Mouse (Mus musculus): ENCODE measurements at regions not wholly inside any gene's neighbourhood (a gene's known extent, or its start where the extent isn't known, plus 50 kb on each side); places are given as distances from the start of the nearest gene placed in this dataset.
A peak's percentile ranks its signal among the peaks of the same experiment; 100 is the strongest.

DNA sequence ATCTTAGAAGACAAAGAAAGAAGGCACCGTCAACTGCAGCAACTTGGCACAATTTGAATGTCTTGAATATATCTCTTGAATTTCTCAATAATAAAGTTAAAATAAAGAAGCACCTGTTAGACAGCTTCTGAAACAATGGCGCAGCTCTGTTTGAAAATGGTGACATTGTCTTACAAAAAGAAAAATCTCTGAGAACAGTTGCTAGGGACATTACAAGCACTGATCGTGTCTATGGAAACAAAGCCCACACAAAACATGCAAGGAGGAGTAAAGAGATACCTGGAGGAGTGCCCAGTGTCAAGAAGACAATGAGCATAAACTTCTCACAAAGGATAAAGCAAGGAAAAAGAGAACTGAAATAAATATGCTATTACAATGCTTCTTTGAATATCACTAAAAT, 841.2 kb upstream of the Adgrl3 start:
- WGBS: 62% methylated on average over 3 of the region's 3 CpGs
- no peak for ATAC-seq (ENCODE audit: low FRiP score, low read depth)
- no peaks in the 10 kb centered on the region for H3K9me3 ChIP-seq

GRCm38 (mm10) chr5:80180280-80180679, 839.7 kb upstream of the Adgrl3 start:
- ATAC-seq (ENCODE audit: low FRiP score, low read depth): no peak
- Histone ChIP-seq H3K27me3 (no peaks in the 10 kb centered on the region), H3K9me3 (no peaks in the 10 kb centered on the region), H3K27ac (replicated peaks) (no peak overlapping the region), H3K4me1 (replicated peaks) (no peaks in the 10 kb centered on the region), H3K36me3 (no peaks in the 10 kb centered on the region), H3K4me2 (no peak overlapping the region), H3K9ac (no peak overlapping the region), H3K4me3 (no peak overlapping the region)
- 49% methylated on average over 2 of the region's 2 CpGs for WGBS

More for the DNA sequence above, 841.2 kb upstream of the Adgrl3 start:
- no peak overlapping the region for H3K9ac ChIP-seq
- H3K4me1 ChIP-seq (replicated peaks): no peaks in the 10 kb centered on the region
- H3K4me2 ChIP-seq: no peak overlapping the region
- H3K27ac ChIP-seq (replicated peaks): no peak overlapping the region
- H3K36me3 ChIP-seq: no peaks in the 10 kb centered on the region
- no peaks in the 10 kb centered on the region for H3K27me3 ChIP-seq
- H3K4me3 ChIP-seq: no peak overlapping the region

GRCm38 (mm10) chr5:80192418-80192817, 827.5 kb upstream of the Adgrl3 start:
- Histone ChIP-seq H3K27me3 (no peaks in the 10 kb centered on the region), H3K9ac (no peak overlapping the region), H3K4me3 (no peak overlapping the region), H3K4me1 (replicated peaks) (no peaks in the 10 kb centered on the region), H3K36me3 (no peaks in the 10 kb centered on the region), H3K9me3 (no peaks in the 10 kb centered on the region), H3K4me2 (no peak overlapping the region), H3K27ac (replicated peaks) (no peak overlapping the region)
- no peak for ATAC-seq (ENCODE audit: low FRiP score, low read depth)
- 67% methylated on average over 3 of the region's 3 CpGs for WGBS

DNA sequence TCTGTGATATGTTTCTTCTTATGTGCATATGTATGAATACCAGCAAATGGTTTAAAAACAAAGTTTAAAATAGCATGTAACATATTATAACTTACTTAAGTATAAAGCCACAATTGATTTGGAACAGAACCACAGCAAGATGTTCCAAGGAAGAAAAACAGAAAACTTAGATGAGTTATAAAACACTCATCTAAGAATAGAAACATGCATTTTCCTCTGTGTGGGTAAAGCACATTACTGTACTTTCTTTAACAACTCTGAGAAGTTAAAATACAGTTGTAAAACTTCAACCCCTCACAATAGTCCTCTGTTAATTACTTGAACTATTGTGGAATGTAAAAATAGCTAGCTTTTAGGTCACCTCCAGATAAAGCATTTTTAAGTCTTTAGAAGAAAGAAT, 820.3 kb upstream of the Adgrl3 start:
- Histone ChIP-seq H3K27me3 (no peaks in the 10 kb centered on the region), H3K9me3 (no peaks in the 10 kb centered on the region), H3K4me1 (replicated peaks) (no peaks in the 10 kb centered on the region), H3K4me2 (no peak overlapping the region), H3K9ac (no peak overlapping the region), H3K4me3 (no peak overlapping the region), H3K36me3 (no peaks in the 10 kb centered on the region), H3K27ac (replicated peaks) (no peak overlapping the region)
- no peak for ATAC-seq (ENCODE audit: low FRiP score, low read depth)

GRCm38 (mm10) chr5:80248530-80249122, 771.3 kb upstream of the Adgrl3 start:
- no peak overlapping the region for H3K4me3 ChIP-seq
- peak; percentile 51 for ATAC-seq (ENCODE audit: low FRiP score, low read depth)
- 53% methylated on average over 5 of the region's 5 CpGs for WGBS

GRCm38 (mm10) chr5:80251961-80252360, 768.0 kb upstream of the Adgrl3 start:
- ATAC-seq (ENCODE audit: low FRiP score, low read depth): no peak
- no peak overlapping the region for H3K4me2 ChIP-seq
- no peaks in the 10 kb centered on the region for H3K9me3 ChIP-seq
- H3K36me3 ChIP-seq: no peaks in the 10 kb centered on the region
- 78% methylated on average over 2 of the region's 2 CpGs for WGBS
- H3K27ac ChIP-seq (replicated peaks): no peak overlapping the region
- H3K9ac ChIP-seq: no peak overlapping the region
- no peak overlapping the region for H3K4me3 ChIP-seq
- H3K27me3 ChIP-seq: no peaks in the 10 kb centered on the region
- H3K4me1 ChIP-seq (replicated peaks): no peaks in the 10 kb centered on the region

More at GRCm38 (mm10) chr5:80248530-80249122, 771.3 kb upstream of the Adgrl3 start:
- H3K4me2 ChIP-seq: no peak overlapping the region
- H3K9ac ChIP-seq: no peak overlapping the region
- no peaks in the 10 kb centered on the region for H3K27me3 ChIP-seq
- H3K4me1 ChIP-seq (replicated peaks): no peaks in the 10 kb centered on the region
- no peak overlapping the region for H3K27ac ChIP-seq (replicated peaks)
- H3K36me3 ChIP-seq: no peaks in the 10 kb centered on the region
- no peaks in the 10 kb centered on the region for H3K9me3 ChIP-seq

DNA sequence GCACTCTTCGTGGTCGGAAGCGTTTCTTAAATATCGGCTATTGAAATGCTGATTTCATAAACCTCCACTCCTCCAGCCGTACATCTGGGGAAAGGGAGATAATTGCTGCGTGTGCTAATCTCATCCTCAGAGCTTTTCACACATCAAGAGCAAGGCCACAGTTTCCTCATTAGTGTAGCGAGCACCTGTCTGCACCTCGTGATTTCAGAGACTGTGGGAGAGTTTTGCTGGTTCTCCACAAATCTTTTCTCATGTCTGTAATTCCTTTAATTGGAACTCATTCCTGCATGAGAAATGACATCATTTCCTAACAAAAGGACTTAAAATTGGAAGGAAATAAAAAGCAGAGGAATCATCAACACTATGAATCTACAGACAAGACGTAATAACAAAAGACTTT, 764.9 kb upstream of the Adgrl3 start:
- no peaks in the 10 kb centered on the region for H3K4me1 ChIP-seq (replicated peaks)
- no peak overlapping the region for H3K4me3 ChIP-seq
- no peak overlapping the region for H3K9ac ChIP-seq
- no peaks in the 10 kb centered on the region for H3K9me3 ChIP-seq
- no peak overlapping the region for H3K27ac ChIP-seq (replicated peaks)
- no peaks in the 10 kb centered on the region for H3K36me3 ChIP-seq
- 71% methylated on average over 9 of the region's 9 CpGs for WGBS
- H3K4me2 ChIP-seq: no peak overlapping the region
- H3K27me3 ChIP-seq: no peaks in the 10 kb centered on the region
- no peak for ATAC-seq (ENCODE audit: low FRiP score, low read depth)

- H3K4me1 ChIP-seq (replicated peaks): no peaks in the 10 kb centered on the region
- ATAC-seq (ENCODE audit: low FRiP score, low read depth): no peak
- H3K4me3 ChIP-seq: no peak overlapping the region
- H3K4me2 ChIP-seq: no peak overlapping the region
- H3K27ac ChIP-seq (replicated peaks): no peak overlapping the region
- no peaks in the 10 kb centered on the region for H3K9me3 ChIP-seq
- H3K9ac ChIP-seq: no peak overlapping the region
- WGBS: 24% methylated on average over 1 of the region's 1 CpGs
- no peaks in the 10 kb centered on the region for H3K36me3 ChIP-seq
- no peaks in the 10 kb centered on the region for H3K27me3 ChIP-seq
Measured at GRCm38 (mm10) chr5:80274589-80274988, 745.3 kb upstream of the Adgrl3 start.

GRCm38 (mm10) chr5:80275232-80275866, 744.6 kb upstream of the Adgrl3 start:
- Histone ChIP-seq H3K9me3 (no peaks in the 10 kb centered on the region), H3K36me3 (no peaks in the 10 kb centered on the region), H3K9ac (no peak overlapping the region), H3K27ac (replicated peaks) (no peak overlapping the region), H3K4me2 (no peak overlapping the region), H3K4me1 (replicated peaks) (no peaks in the 10 kb centered on the region), H3K27me3 (no peaks in the 10 kb centered on the region), H3K4me3 (no peak overlapping the region)
- WGBS: 85% methylated on average over 2 of the region's 2 CpGs
- no peak for ATAC-seq (ENCODE audit: low FRiP score, low read depth)
